In genomic region chr11:60776107-60776828, GRCm38 (mm10) we compare ENCODE assay signal across 8 mouse cellular contexts. TPM values are rescaled to one million over a fixed set of nuclear protein-coding genes. Genes with fewer than 3 reads are reported as not detected.
DNase-seq lines count a peak whose midpoint lies in the region; ATAC-seq and TF ChIP-seq lines count a peak whose summit lies in the region.

No protein-coding gene starts in this region.

- ATAC-seq in hindbrain, embryonic 14.5 days (ENCODE audit: low FRiP score), result no peak
- ATAC-seq in midbrain, embryonic 13.5 days, result no peak

- no peaks in the 10 kb centered on the region for H3K9me3 ChIP-seq in hindbrain, embryonic 14.5 days (ENCODE audit: control insufficient read depth, low read length)
- H3K9me3 ChIP-seq in midbrain, embryonic 13.5 days, result no peaks in the 10 kb centered on the region

- peak overlapping the region; percentile 93 for H3K4me2 ChIP-seq in hindbrain, embryonic 14.5 days (replicated peaks)
- peak overlapping the region; percentile 91 for H3K4me2 ChIP-seq in midbrain, embryonic 13.5 days (replicated peaks)

- H3K9ac ChIP-seq in hindbrain, embryonic 14.5 days, result peak overlapping the region; percentile 81
- peak overlapping the region; percentile 79 for H3K9ac ChIP-seq in midbrain, embryonic 13.5 days (replicated peaks)

- H3K36me3 ChIP-seq in kidney, adult 2 months (ENCODE audit: control insufficient read depth, insufficient read depth, low read length), result no peaks in the 10 kb centered on the region
- peaks cover 26% of the 10 kb centered on the region for H3K36me3 ChIP-seq in hindbrain, embryonic 14.5 days (replicated peaks; ENCODE audit: control insufficient read depth, insufficient read depth)
- H3K36me3 ChIP-seq in midbrain, embryonic 13.5 days, result peaks cover 19% of the 10 kb centered on the region

- H3K4me1 ChIP-seq in kidney, adult 2 months (ENCODE audit: control insufficient read depth, insufficient read depth, low read length), result peaks cover 35% of the 10 kb centered on the region
- peaks cover 33% of the 10 kb centered on the region for H3K4me1 ChIP-seq in brown adipose tissue, adult 24 weeks (ENCODE audit: control insufficient read depth, insufficient read depth, insufficient read length, low read length)
- H3K4me1 ChIP-seq in hindbrain, embryonic 14.5 days (replicated peaks; ENCODE audit: control insufficient read depth, insufficient read depth, low read length), result peaks cover 54% of the 10 kb centered on the region
- peaks cover 63% of the 10 kb centered on the region for H3K4me1 ChIP-seq in midbrain, embryonic 13.5 days (replicated peaks)

- WGBS in kidney, adult 2 months, result 2% methylated on average over 17 of the region's 17 CpGs
- 5% methylated on average over 17 of the region's 17 CpGs for WGBS in hindbrain, embryonic 14.5 days
- WGBS in midbrain, embryonic 13.5 days, result 4% methylated on average over 17 of the region's 17 CpGs

- H3K4me3 ChIP-seq in kidney, adult 2 months (ENCODE audit: insufficient read depth, low read depth, low read length), result peak overlapping the region; percentile 63
- H3K4me3 ChIP-seq in brown adipose tissue, adult 24 weeks (ENCODE audit: insufficient read depth, low read depth, low read length), result peak overlapping the region; percentile 85
- peak overlapping the region; percentile 80 for H3K4me3 ChIP-seq in hindbrain, embryonic 14.5 days (replicated peaks; ENCODE audit: low read length)
- peak overlapping the region; percentile 87 for H3K4me3 ChIP-seq in midbrain, embryonic 13.5 days (replicated peaks)

- peak overlapping the region; percentile 28; the same call in 1 of the 2 replicates for H3K27ac ChIP-seq in kidney, adult 2 months (ENCODE audit: insufficient read depth, low read depth, low read length)
- peak overlapping the region; percentile 76 for H3K27ac ChIP-seq in brown adipose tissue, adult 24 weeks (replicated peaks; ENCODE audit: low read depth, low read length)
- peak overlapping the region; percentile 71 for H3K27ac ChIP-seq in hindbrain, embryonic 14.5 days
- peak overlapping the region; percentile 72; the same call in 1 of the 2 replicates for H3K27ac ChIP-seq in midbrain, embryonic 13.5 days

- no peak for TF ChIP-seq CTCF in kidney, adult 2 months (conservative IDR thresholded peaks at IDR 0.05; ENCODE audit: insufficient read depth, insufficient read length, low read depth, low read length)

- TF ChIP-seq POLR2A in kidney, adult 2 months (IDR thresholded peaks at IDR 0.05; ENCODE audit: low read depth, low read length), result no peak

- peak; percentile 89 for DNase-seq in kidney, adult 2 months
- no peak for DNase-seq in kidney, postnatal 10 days
- no peak for DNase-seq in hindbrain, embryonic 14.5 days (ENCODE audit: low spot score)
- DNase-seq in adrenal gland, adult 8-10 months, result no peak
- DNase-seq in right cerebral cortex, postnatal 36 days (ENCODE audit: low spot score in 2 of 2), result no peak
- no peak for DNase-seq in cerebellum, postnatal 36 days

- no peaks in the 10 kb centered on the region for H3K27me3 ChIP-seq in kidney, adult 2 months (replicated peaks; ENCODE audit: control insufficient read depth, insufficient read depth, low read length)
- H3K27me3 ChIP-seq in hindbrain, embryonic 14.5 days (ENCODE audit: control insufficient read depth, insufficient read depth, low read length), result no peaks in the 10 kb centered on the region
- H3K27me3 ChIP-seq in midbrain, embryonic 13.5 days, result no peaks in the 10 kb centered on the region

RNA-seq across cellular contexts. Expression of gene Top3a, which starts 0.9 kb away (rescaled TPM):
- polyA plus RNA-seq in kidney, adult 2 months (2012; rRNA removed), result 5.8 and 5.9 TPM in 2 replicates
- 2.2 and 2.6 TPM in 2 replicates for polyA plus RNA-seq in brown adipose tissue, adult 24 weeks (2012; ENCODE audit: insufficient read depth, insufficient read length, missing spikeins)
- polyA plus RNA-seq in hindbrain, embryonic 14.5 days (2014; fragmentation: Nextera tagmentation; extraction: Ambion mirVana), result 7.2 and 8.0 TPM in 2 replicates
- 10.6 and 11.7 TPM in 2 replicates for polyA plus RNA-seq in midbrain, embryonic 13.5 days (2015; fragmentation: Nextera tagmentation; extraction: Ambion mirVana)
- total RNA-seq in adrenal gland, adult 8-10 months (2022), result 10 to 100 TPM; 11.9 to 15.8 (median 14.6) TPM

RNA-seq across cellular contexts. Expression of gene Smcr8, which starts 1.1 kb away (rescaled TPM):
- 12.1 and 13.9 TPM in 2 replicates for polyA plus RNA-seq in kidney, adult 2 months (2012; rRNA removed)
- polyA plus RNA-seq in brown adipose tissue, adult 24 weeks (2012; ENCODE audit: insufficient read depth, insufficient read length, missing spikeins), result 8.0 and 8.5 TPM in 2 replicates
- 8.3 and 8.9 TPM in 2 replicates for polyA plus RNA-seq in hindbrain, embryonic 14.5 days (2014; fragmentation: Nextera tagmentation; extraction: Ambion mirVana)
- polyA plus RNA-seq in midbrain, embryonic 13.5 days (2015; fragmentation: Nextera tagmentation; extraction: Ambion mirVana), result 7.0 and 7.5 TPM in 2 replicates
- 10 to 100 TPM; 23.3 to 30.1 (median 27.3) TPM for total RNA-seq in adrenal gland, adult 8-10 months (2022)

RNA-seq across cellular contexts. Expression of gene Shmt1, which starts 35.2 kb away (rescaled TPM):
- 108 and 120 TPM in 2 replicates for polyA plus RNA-seq in kidney, adult 2 months (2012; rRNA removed)
- polyA plus RNA-seq in brown adipose tissue, adult 24 weeks (2012; ENCODE audit: insufficient read depth, insufficient read length, missing spikeins), result 18.0 and 28.1 TPM in 2 replicates
- polyA plus RNA-seq in hindbrain, embryonic 14.5 days (2014; fragmentation: Nextera tagmentation; extraction: Ambion mirVana), result 6.4 and 8.7 TPM in 2 replicates
- 15.5 and 16.2 TPM in 2 replicates for polyA plus RNA-seq in midbrain, embryonic 13.5 days (2015; fragmentation: Nextera tagmentation; extraction: Ambion mirVana)
- 100 to 1,000 TPM in 1 of 4 experiments, 10 to 100 TPM in 3; 38.4 to 111 (median 73.2) TPM for total RNA-seq in adrenal gland, adult 8-10 months (2022)

RNA-seq across cellular contexts. Expression of gene Mief2, which starts 48.1 kb away (rescaled TPM):
- polyA plus RNA-seq in kidney, adult 2 months (2012; rRNA removed), result 16.9 and 17.9 TPM in 2 replicates
- 23.5 and 30.7 TPM in 2 replicates for polyA plus RNA-seq in brown adipose tissue, adult 24 weeks (2012; ENCODE audit: insufficient read depth, insufficient read length, missing spikeins)
- 25.6 and 28.0 TPM in 2 replicates for polyA plus RNA-seq in hindbrain, embryonic 14.5 days (2014; fragmentation: Nextera tagmentation; extraction: Ambion mirVana)
- 18.4 and 18.6 TPM in 2 replicates for polyA plus RNA-seq in midbrain, embryonic 13.5 days (2015; fragmentation: Nextera tagmentation; extraction: Ambion mirVana)
- 10 to 100 TPM; 36.9 to 41.2 (median 38.8) TPM for total RNA-seq in adrenal gland, adult 8-10 months (2022)

RNA-seq across cellular contexts. Expression of gene Flii, which starts 49.2 kb away (rescaled TPM):
- 164 and 176 TPM in 2 replicates for polyA plus RNA-seq in kidney, adult 2 months (2012; rRNA removed)
- polyA plus RNA-seq in brown adipose tissue, adult 24 weeks (2012; ENCODE audit: insufficient read depth, insufficient read length, missing spikeins), result 68.5 and 68.8 TPM in 2 replicates
- polyA plus RNA-seq in hindbrain, embryonic 14.5 days (2014; fragmentation: Nextera tagmentation; extraction: Ambion mirVana), result 62.7 and 64.3 TPM in 2 replicates
- 67.5 and 72.5 TPM in 2 replicates for polyA plus RNA-seq in midbrain, embryonic 13.5 days (2015; fragmentation: Nextera tagmentation; extraction: Ambion mirVana)
- 100 to 1,000 TPM; 162 to 185 (median 177) TPM for total RNA-seq in adrenal gland, adult 8-10 months (2022)
